Mouse (Mus musculus) MEL (cell line): ENCODE measurements around the gene Hsd17b13.

Source experiments
- CTCF ChIP-seq, 3 experiments: IDR thresholded peaks in 2 of 3; conservative IDR thresholded peaks in 1 of 3; 2 replicates each; pipeline ENCODE4 v1.5.1; 2011 to 2012; ENCODE audit warnings: low read length in 3 of 3, low read depth in 2 of 3, mild to moderate bottlenecking in 2 of 3, improper control_type of control experiment in 1 of 3, inconsistent platforms in 1 of 3, mixed read lengths in 1 of 3, moderate library complexity in 1 of 3; ENCODE audit not compliant: control insufficient read depth in 1 of 3, insufficient read depth in 1 of 3, poor library complexity in 1 of 3, severe bottlenecking in 1 of 3
- KAT2A ChIP-seq: conservative IDR thresholded peaks from 2 replicates; pipeline ENCODE4 v1.6.1; 2012; ENCODE audit warnings: low read depth, low read length, improper control_type of control experiment, inconsistent platforms
- POLR2A ChIP-seq, 2 experiments: IDR thresholded peaks; 2 replicates each; pipeline ENCODE4 v1.6.1; 2011 to 2012; ENCODE audit warnings: low read length in 2 of 2, mild to moderate bottlenecking in 2 of 2, control low read depth in 1 of 2, improper control_type of control experiment in 1 of 2, low read depth in 1 of 2, moderate library complexity in 1 of 2; ENCODE audit not compliant: control insufficient read depth in 1 of 2, insufficient read depth in 1 of 2, poor library complexity in 1 of 2
- SIN3A ChIP-seq: IDR thresholded peaks from 2 replicates; pipeline ENCODE4 v1.6.1; 2012; ENCODE audit warnings: low read length, improper control_type of control experiment, inconsistent platforms
- ZNF384 ChIP-seq: IDR thresholded peaks from 2 replicates; pipeline ENCODE4 v1.6.1; 2012; ENCODE audit warnings: low read depth, mild to moderate bottlenecking, inconsistent platforms, low read length, improper control_type of control experiment

DNA sequence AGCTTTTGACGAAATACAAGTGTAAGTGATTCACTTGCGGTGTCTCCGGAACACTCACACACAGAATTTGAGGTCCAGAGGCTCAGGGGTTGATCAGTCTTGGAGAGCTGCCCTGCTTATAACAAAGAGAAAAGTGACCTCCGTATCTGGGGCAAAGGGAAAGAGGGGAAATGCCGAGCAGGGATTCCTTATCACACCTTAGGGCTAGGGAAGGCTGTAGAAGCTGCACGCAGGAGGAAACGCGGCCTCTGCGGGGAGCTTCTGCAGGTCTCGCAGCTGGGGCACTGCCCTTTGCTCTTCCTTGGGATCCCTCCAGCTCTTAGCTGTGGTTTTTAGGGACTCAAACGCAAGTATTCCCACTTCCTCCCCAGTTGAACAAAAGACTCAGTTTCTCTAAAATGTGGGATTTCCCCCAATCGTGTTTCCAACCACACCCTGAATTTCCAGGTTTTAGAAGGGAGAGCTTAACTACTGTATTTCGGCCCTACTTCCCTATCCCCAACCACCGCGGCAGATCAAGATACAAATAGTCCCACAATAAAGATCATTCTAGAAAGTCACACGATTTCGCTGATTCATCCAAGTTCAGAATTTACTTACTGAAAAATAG lies 48.1 kb upstream of the Hsd17b13 start:
- TF ChIP-seq POLR2A (IDR thresholded peaks at IDR 0.05; ENCODE audit: control insufficient read depth in 1 of 2, insufficient read depth in 1 of 2, low read depth in 1 of 2, low read length in 2 of 2, poor library complexity in 1 of 2) (no peak), ZNF384 (no peak), KAT2A (no peak), CTCF (IDR thresholded peaks at IDR 0.05 in 2 of 3, conservative IDR thresholded peaks at IDR 0.05 in 1 of 3; ENCODE audit: control insufficient read depth in 1 of 3, insufficient read depth in 1 of 3, low read depth in 2 of 3, low read length in 3 of 3, poor library complexity in 1 of 3, severe bottlenecking in 1 of 3) (no peak), SIN3A (peak; percentile 40; the same call in 1 of the 2 replicates)
